Mouse (Mus musculus) thymus, postnatal 4 days (tissue): ENCODE data around the gene Cep55.
A peak's percentile ranks its signal among the peaks of the same experiment; 100 is the strongest.

ENCODE experiments used
- DNase-seq: peaks from one replicate; pipeline ENCODE4 v3.0.0; 2021

The Cep55 gene

DNA sequence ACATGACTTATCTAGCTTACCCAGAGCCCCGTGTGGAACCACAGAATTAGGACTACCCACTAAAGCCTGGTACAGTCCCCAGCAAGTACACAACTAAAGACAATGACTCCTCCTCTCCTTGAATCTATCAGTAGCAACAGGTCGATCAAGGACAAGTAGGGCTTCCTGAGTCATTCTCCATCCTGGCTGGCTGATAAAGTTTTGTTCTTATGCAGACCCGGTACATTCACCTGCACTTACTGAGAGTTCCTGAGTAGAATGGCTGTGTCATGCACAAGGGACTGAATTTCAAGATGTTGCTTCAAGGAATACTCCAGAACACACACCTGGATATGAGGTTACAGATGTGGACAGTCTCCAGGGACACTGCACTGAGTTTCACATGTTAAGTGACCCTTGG is 9.6 kb upstream of the Cep55 start:
- no peak for DNase-seq

DNA sequence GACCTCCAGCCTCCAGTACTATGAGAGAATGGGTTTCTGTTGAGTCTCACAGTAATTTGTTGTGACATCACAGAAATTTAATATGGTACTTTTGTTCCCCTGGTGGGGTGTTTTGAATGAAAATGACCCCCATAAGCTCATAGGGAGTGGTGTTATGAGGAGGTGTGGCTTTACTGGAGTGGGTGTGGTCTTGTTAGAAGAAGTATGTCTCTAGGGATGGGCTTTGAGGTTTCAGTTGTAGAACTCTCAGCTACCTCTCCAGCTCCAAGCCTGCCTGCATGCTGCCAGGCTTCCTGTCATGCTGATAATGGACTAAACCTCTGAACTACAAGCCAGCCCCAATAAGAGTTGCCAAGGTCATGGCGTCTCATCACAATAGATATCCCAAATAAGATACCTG is 5.1 kb upstream of the Cep55 start:
- no peak for DNase-seq

DNA sequence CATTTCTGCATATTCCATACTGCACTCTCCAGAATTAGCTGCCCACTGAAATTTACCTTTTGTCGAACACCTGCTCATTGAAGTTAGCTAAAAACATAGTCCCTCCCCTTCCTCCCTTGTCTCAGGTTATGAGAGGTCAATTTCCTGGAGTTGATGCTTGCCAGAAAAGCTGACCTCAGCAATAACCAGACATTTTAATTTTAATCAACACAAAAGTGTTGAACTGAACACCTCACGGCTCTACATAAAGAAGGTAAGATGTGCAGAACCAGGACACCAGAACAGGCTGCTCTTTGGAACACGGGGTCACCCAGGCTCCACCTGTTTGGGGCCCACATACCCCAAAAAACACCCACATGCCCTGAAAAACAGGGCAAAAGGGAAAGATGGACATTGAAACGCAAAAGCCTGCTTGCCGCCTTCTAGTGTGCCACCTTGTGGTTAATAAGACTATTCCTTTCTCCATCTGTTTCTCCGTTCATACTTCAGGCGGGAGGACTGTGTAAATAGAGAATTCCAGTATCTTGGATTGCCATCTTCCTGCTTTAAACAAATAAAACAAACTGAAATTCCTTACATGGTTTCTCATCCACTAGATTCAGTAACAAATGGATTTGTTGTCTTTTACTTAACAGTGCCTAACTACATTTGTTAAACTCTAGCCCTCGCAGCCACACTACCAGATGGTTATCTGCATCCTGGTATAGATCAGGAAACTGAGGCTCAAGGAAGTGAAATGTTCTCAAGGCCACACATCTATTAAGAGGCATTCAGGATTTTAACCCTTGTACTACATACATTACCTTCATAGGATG is 1.4 kb upstream of the Cep55 start:
- DNase-seq, result no peak

DNA sequence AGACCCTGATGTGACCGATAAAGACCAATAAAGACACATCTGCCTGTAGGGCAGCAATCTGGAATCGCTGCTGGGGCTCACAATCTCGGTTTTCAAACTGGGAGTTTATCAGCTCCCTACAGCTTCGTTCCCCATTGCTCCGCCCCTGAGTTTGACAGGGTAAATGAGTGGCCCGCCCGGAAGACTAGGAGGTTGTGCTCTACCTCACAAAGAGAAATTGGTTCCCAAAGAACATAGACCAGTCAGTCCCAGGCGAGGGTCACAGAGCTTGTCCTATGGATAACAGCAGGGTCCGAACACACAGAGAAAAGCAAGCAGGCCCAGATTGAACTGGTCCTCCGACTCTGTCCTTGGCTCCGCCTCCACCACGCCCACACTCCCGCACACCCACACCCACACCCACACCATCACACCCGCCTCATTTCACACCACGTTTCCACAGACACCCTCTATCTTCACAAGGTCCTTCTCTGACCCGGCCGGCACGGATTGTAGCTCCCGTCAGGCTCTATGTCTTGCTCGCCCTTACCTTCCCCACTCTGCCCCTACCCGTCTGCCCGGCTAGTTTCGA is 577 bp upstream of the Cep55 start:
- peak; percentile 87 for DNase-seq

DNA sequence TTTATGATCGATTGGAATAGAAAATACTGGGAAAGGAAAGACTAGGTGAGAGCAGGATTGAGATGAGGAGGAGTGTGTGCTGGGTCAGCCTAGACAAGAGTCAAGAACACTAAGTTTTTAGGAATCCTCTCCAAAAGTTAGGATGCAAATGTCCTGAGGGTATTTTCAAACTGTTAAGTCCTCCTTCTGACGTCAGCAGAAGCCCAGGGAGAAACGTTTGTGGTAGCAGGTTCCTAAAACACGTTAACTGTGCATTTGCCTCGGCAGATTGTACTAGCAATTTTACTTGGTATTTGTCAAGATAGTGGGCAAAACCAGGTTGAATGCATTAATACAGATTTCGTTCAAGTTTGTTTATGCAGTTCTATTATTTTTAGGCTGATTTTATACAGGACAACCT is 987 bp downstream of the Cep55 start:
- no peak for DNase-seq

DNA sequence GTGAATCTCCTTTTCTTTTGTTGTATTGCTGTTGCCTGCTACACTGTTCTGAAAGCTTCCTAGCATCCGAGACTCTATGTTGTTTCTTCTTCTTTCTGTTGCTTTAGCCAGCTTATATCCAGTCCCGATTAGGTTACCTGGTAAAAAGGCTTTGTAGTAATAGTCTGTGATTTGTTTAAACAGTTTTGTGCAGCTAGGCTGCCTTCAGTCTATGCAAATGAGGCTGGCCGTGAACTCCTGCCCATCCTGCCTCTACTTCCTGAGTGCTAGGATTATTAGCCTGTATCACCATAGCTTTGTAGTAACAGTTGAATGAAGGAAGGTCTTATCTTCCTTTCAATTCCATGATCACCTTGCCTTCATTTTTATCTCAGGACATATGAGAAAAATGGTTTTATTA is 1.5 kb downstream of the Cep55 start:
- DNase-seq, result no peak

DNA sequence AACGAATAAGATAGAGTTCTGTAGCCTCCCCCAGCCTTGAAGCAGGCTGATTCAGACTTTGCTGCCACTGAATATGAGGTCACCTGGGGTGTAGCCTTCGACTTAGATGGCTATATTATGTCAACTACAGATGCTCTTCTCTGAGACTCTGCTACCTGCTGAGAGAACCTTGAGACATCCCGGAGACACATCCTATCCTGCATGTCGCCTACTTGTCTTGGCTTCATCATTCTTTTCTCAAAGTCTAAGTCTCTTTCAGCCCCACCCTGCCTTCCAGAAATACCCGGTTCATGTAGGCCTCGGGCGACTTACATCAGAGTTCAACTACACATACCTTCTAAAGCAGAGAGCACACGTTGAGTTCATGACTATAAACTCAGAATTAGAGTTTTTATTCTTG is 2.1 kb downstream of the Cep55 start:
- DNase-seq, result no peak

DNA sequence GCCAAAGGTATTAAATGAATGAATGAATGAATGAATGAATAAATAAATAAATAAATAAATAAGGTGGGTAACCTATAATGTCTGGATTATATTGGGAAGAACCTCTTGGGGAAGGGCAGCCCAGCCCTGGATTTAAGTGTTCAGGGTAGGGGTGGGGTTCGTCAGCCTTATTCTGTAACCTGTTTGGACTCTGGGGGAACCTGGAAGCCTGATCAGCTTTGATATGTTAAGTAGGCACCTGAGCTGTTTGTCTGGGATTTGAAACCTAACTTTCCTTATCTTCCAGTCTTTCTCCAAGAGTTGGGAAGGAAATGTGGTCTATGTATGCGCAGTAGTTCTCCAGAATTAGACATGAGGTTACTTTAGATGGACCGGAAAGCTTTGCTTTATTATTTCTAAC is 8.4 kb downstream of the Cep55 start:
- no peak for DNase-seq

DNA sequence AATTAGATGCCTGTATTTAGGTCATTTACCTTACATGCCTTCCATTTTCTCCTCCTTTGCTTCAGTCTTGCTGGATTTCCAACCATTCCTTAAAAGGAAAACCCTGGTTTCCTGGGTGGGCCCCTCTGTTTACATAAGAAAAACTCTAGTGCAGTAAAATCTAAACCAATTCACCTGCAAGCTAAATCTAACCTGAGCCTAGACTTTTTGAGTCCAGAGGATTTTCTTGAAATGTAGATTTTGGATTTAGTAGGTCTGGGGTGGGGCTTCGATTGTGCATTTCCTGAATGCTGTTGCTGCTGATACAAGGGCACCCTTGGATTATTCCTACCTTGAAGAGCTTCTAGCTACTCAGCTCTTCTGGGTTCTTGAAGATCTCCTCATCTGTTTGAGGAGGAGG is 9.2 kb downstream of the Cep55 start:
- DNase-seq, result no peak

DNA sequence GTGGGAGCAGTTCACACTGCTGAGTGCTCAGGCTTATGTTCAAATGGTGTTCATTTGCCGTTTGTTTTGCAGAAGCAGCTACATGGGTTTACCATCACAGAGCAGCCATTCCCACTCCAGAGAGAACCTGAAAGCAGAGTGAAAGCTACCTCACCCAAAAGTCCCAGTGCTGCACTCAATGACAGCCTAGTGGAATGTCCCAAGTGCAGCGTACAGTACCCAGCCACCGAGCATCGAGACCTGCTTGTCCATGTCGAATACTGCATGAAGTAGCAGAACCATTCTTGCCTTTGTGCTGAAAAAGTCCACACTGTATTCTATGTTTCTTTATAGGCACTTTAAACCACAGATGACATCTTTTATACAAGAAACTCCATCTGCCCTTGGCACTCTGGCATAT is 18.4 kb downstream of the Cep55 start:
- DNase-seq, result no peak

DNA sequence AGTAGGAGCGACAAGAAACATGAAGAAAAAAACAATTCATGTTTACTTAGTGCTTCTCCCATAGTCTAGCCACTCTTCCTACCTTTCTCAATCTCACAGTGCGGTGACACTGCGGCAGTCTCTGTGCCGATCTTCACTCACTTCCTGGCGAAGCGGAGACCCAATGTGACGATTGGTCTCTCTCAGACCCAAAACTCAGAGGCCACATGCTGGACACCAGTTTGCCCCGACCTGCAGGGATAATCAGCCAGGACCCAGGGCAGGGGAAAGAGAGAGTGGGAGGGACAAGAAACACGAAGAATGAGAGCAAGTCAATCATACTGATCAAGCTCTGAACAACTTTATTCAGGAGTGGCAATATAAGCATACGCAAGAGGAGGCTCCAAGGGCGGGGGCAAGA is 20.2 kb downstream of the Cep55 start:
- DNase-seq, result no peak

DNA sequence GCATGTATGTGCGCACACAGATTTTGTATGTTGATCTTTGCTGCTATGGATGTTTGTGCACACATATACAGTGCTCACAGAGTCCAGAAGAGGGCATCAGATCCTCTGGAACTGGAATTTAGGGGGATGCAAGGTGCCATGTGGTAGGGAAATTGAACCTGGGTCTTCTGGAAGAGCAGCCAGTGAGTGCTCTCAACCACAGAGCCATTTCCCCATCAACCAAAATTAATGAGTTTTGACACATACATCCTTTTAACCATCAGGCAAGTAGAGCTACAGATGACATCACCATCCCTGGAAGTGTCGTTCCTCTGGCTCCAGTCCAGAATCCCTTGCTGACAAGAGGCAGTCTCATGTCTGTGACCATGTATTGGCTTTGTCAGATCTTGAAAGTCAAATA is 21.4 kb downstream of the Cep55 start:
- no peak for DNase-seq

DNA sequence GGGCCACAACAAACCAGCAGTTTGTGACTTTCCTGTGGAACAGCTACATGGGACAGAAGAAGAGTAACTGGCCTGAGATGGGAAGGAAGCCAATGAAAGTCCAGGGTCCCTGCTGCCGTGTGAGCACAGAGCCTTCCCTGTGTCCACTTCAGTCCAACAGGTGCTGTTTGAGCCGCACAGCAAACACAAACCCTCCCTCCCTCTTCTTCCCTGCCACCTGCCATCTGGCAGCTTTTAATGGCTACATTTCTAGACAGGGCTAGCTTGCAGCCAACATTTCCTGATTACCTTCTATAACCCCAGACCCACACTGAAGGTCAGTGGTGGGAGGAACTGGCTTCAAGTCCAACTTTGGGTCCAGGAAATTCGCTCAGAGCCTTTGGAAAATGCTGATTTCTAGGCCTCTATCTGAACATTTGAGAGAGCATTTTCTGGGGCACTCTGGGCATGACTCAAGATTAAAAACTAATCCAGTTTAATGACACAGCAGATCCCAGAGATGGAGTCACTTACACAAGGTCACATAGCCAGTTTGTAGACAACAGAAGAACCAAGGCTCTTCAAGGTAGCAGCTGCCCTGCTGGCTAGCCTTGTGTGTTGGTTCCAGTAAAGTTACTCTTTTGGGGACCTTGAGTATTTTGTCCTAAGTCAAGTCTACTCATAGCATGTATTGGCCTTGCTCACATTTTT is 23.2 kb downstream of the Cep55 start:
- DNase-seq, result no peak

DNA sequence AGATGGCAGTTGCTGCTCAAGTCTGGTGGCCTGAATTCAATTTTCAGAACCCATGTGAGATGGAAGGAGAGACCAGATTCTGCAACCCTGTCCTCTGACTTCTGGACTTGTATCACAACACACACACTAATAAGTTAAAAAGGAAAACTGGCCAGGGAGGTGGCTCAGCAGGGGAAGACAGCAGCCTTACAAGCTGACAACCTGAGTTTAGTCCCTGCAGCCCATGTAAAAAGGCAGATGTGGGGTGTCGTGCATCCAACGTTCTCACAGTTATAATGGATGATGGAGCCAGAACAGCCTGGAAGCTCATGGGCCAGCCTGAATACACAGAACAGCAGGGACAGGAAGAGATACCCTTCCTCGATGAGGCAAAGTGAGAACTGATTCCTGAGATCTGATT is 26.6 kb downstream of the Cep55 start:
- DNase-seq, result no peak

DNA sequence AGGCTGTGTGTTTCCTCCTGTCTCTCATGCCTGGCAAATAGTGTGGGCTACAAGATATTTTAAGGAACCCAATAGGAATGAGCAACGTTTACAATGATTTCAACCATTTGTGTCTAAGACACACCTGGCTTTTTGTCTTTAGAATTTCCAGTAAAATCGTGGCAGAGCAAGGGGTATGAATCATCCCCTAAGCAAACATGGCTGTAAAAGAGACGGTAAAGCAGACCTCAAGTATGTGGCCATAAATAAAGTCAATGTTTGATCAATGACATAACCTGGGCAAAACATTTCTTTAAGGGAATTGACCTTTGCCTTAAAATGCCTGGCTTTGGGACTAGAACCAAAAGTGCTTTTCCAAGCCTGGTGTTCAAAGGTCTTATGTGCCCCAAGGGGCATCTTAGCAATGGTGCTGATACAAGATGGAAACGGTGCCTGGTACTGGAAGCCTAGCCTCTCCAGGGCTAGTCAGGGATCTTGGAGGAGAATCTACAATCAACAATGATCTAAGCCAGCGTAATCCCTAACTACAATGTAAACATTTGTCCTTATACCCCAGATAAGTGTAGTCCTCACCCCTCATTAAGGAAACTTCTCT is 28.2 kb downstream of the Cep55 start:
- DNase-seq, result no peak

DNA sequence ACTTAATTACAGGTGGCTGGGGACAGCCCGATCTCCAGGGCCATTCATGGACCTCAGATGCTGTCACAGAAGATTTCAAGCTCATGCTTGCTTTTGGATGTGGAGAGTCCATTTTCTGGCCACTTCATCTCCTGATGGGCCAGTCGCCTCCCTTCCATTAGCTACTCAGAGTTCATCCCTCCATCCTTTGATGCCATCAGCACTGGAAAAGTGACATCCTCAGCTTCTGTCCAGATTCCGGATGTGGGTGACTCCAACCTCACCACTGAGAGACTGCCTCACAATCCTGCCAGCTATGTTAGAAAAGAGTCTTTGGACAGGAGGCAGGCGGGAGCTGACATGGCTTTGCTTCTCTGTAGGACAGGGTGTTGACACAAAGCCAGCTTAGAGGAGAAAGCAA is 31.0 kb downstream of the Cep55 start:
- DNase-seq, result no peak

DNA sequence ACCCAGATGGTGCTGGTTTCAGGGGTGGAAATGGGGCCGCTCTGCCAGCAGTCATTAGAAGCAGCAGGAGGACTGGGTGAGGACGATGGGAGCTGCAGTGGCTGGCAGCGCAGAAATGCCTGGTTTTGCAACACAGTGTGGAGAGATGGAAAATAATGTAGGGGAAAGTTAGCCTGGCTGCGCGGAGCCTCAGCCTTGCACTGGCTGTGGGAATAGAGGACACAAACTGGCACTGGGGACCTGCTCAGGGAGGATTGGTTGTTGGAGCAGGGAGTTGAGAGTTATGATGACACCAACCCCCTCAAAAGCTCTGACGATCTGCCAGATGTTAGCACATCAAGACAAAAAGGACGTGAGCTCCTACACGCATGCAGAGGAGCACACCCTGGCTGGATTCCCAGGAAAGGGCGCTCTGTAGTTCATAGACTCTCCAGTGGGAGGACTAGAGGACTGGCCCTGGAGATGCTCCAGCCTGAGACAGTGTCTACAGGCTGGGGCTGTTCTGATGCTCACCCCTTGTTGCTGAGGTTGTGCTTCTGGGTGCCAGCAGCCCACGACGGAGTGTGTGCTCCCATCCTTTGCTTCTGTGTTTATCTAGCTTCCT is 32.2 kb downstream of the Cep55 start:
- DNase-seq, result no peak

DNA sequence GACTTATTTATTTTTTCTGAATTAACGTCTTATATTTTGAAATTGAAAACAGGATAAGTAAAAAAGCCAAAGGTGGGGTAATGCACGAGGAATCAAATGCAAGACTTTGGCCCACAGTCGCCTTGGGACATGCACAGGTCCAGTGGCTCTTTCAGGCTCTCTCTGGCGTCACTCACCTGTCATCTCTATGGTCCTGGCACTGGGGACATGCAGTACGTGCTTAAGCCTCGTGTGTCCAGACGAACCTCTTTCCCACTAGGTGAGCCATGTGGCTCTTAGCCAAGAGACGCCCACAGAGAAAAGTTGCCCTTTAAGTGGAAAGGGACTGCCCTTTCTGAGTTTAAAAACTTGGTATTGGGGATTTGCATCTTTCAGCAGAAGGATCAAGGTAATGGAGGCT is 34.5 kb downstream of the Cep55 start:
- DNase-seq, result no peak

DNA sequence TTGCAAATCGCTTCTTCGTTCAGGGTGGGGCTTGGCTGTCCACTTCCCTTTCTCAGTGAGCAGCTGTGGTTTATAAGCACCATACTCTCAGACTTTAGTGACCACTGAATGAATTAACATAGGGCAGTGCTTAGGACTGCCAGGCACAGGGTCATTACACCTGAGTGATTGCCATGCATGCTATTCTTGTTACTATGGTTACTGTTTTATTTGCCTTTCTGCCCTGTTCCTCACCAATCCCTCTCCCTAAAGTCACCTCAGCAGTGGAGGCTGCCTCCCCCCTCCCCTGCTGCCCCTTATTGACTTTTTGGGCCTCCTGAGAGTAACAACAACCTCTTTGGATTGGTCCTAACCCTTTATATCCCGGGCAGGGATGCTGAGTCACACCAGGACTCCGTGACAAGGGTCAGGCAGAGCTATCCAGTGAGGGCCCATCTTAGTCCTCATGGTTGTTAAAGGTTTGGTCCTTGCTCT is 36.7 kb downstream of the Cep55 start:
- no peak for DNase-seq

DNA sequence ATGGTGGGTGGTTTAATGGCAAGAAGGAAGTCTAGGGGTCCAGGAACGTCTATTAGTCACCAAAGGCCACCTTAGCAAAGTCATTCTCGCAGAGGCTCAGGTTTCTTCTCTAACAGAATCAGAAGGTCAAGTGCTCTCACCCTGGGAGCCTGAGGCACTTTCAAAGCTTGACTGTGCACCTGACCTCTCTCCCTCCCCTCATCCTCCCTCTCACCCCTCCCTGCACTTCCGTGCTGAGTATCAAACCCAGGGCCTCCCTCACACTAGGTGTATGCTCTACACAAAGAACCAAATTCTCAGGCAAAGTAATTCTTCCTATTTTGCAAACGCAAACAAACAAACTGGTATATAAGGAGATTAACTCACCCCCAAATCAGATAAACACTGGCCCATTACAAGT is 41.4 kb downstream of the Cep55 start:
- DNase-seq, result no peak

DNA sequence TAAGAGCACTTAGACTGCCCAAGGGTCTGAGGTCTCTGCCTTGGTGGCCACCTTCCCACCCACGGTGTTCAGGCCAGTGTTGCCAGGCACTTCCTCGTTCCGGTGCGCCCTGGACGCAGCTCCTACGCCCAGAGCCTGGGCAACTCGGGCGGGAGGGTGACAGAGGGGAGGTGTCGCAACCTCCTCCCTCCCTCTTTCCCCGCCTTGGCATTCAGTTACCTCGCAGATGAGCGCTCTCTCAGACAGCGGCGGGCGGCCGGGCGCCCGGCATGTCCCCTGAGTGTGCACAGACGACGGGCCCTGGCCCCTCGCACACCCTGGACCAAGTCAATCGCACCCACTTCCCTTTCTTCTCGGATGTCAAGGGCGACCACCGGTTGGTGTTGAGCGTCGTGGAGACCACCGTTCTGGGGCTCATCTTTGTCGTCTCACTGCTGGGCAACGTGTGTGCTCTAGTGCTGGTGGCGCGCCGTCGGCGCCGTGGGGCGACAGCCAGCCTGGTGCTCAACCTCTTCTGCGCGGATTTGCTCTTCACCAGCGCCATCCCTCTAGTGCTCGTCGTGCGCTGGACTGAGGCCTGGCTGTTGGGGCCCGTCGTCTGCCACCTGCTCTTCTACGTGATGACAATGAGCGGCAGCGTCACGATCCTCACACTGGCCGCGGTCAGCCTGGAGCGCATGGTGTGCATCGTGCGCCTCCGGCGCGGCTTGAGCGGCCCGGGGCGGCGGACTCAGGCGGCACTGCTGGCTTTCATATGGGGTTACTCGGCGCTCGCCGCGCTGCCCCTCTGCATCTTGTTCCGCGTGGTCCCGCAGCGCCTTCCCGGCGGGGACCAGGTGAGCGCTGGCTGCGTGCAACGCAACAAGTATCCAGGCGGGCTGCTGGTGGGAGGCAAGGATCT is 42.3 kb downstream of the Cep55 start, which contains the start of gene Ffar4:
TSS of gene Ffar4 (plus strand) at position 214 of the 901 bp plus-strand sequence.
- peak; percentile 14 for DNase-seq

DNA sequence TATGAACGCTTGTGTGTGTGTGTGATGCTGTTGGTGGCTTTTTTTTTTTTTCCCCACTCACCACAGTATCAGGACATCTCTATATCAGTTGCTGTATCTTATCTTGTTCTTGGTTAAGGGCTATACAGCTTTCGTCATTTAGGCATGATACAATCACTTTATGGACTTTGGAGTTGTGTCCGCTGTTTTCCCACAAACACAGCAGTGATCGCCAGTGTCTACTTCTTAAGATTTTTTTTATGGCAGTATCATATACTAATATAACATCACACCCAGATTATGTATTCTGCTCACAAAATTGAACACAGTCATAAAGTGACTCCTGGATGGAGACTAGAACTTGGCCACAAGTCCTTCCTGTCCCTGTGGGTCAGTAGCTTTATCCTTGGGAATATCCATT is 53.1 kb downstream of the Cep55 start:
- no peak for DNase-seq
